Mouse (Mus musculus): ENCODE results near the gene Capns2.

Capns2 gene

DNA sequence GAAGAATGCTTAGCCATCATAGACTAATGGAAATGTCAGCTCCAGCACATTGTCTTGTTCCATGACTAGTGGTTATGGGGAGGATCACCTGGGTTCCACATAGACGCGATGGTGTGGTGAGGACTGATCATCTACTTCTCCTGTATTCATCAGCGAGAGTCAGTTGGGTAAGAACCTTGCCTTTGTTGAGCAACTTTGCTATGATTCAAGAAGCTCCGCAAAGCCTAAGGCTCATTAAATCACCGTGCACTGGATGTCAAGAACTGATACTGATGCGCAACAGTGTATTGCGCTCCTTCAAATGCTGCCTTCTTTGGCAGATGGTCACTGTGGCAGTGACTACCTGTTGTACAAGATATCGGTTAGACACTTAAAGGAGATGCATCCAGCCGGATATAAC, 5.3 kb downstream of the Capns2 start:
- in situ Hi-C loops (cut with MboI) = no loop called here

DNA sequence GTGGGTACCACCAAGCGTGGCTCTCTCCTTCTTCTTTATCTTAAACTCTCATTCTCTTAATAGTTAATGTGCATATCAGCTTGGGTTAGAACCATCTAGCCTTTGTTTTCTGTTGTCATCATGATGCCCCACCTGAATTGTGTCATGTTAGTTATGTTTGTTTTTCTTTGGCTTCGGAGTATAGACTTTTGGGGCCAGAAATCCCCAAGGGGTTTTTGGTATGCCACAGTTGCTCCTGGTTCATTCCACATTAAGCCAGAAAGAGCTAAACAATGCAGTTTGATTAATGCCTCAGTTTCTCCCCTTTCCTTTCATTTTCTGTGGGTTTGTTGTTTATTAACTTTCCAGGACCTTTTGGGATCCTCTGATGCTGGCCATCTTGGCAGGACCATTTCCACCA, 7.2 kb downstream of the Capns2 start:
- in situ Hi-C loops (cut with MboI) = no loop called here

DNA sequence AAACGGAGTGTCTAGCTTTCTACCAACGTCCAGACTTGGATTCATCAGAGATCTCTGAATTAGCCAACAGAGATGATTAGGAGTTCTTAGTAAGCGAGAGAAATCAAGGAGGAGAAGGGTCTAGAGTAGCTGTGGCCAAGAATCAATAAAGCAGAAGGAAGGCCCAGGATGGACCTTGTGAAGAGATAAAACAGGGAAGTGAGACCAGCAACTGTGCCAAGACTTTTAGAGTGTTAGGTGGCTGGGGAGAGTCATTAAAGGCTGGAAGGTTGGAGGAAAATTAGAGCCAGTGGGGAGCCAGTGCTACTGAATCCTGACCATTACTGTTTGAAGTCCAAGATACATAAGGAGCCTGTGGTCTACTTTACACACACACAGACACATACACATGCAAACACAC, 10.3 kb downstream of the Capns2 start:
- in situ Hi-C loops (cut with MboI) = no loop called here

DNA sequence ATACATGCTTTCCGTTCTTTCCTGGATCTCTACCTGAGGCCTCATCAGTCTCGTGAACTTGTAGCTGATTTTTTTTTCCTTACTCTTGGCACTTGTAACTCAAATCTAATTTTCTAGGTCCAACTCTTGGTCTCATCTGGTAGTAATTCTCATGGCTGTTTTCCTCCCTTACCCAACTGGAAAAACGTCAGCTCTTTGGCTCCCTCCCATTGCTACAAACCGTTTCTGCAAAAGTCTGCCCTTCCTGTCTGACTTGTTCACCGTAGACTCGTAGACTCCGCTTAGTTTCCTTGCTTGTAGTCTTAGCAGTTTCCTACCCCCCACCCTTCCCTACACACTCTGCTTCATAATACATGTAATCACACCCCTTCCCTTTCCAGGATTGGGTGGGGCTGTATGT, 12.2 kb downstream of the Capns2 start:
- in situ Hi-C loops (cut with MboI) = no loop called here

DNA sequence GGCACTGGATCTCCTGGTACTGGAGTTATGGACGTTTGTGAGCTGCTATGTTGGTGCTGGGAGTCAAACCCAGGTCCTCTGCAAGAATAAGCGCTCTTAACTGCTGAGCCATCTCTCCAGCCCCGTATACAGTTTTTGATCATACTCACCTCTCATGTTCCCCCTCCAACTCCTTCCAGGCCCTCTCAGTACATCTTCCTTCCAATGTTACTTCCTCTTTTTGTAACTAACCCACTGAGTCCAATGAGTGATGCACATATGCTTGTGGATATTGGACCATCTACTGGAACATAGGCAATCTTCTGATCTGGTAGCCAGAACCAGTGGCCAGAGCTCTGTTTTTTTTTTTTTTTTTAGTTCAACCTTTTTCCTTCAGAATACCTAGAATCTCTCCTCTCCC, 14.9 kb downstream of the Capns2 start:
- in situ Hi-C loops (cut with MboI) = no loop called here

DNA sequence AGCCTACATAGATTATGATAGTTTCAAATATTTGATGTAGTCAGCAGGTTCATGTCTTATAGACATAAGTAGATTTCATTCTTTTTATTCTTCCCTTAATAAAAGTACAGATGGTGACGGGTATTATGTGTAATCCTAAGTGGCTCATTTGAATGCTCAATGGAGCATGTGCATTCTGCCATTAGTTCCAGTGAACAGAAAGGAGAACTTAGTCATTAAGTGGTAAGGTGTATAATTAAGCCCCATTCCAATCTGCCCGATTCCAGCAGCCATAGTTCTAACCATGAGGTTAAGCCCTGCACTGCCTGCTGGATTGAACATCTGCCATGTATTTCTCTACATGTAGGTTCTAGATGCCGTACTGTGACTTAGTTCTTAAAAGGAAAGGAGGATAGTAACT, 20.6 kb downstream of the Capns2 start:
- in situ Hi-C loops (cut with MboI) = no loop called here

DNA sequence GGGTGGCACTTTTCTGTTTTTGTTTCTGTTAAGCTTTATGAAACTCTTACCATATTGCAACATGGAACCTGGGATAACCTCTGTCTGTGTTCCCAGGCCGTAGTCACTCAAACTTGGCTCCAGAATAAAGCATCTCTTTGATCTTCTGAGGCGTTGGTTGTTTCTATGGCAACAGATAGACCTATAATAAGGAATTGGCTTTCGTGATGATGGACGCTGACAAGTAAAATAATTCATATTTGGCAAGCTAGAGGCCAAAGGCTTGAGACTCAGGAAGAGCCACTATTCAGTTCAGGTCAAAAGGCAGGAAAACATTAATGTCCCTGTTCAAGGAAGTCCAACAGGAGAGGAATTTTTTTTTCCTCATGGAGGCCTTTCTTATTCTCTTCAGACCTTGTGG, 27.8 kb downstream of the Capns2 start:
- in situ Hi-C loops (cut with MboI) = no loop called here

DNA sequence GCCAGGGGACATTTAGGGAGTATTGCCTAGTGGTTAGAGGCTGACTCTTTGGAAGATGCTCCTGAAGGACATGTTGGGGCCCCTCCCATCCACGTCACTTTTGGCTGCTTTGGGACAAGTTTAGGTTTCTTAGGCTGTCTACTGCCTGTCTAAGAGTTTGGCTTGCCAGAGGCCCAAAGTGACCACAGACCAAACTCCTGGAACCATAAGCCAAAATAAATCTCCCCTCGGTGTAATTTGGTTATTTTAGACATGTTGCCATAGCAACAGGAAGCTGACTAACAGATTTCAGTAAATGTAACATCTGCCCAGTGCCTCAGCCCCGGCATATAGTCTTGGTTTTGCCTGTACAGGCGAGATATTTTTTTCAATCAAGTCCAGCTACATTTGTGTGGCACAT, 36.8 kb downstream of the Capns2 start:
- in situ Hi-C loops (cut with MboI) = no loop called here

DNA sequence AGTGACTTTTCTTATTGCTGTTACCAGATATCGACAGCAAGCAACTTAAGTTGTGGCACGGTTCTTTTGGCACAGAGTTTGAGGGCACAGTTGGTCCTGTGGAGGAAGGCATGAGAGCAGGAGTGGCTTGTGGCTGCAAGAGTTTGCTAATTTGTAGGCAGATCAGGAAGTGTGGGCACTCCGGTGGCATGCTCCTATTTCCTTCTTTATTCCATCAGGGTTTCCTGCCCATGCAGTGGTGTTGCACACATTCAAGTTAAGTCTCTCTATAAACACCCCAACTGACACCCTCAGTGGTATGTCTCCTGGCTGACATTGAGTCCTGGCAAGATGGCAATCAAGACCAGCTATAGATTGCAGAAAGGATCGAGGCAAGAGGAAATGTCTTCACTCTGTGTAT, 47.9 kb downstream of the Capns2 start:
- in situ Hi-C loops (cut with MboI) = no loop called here

DNA sequence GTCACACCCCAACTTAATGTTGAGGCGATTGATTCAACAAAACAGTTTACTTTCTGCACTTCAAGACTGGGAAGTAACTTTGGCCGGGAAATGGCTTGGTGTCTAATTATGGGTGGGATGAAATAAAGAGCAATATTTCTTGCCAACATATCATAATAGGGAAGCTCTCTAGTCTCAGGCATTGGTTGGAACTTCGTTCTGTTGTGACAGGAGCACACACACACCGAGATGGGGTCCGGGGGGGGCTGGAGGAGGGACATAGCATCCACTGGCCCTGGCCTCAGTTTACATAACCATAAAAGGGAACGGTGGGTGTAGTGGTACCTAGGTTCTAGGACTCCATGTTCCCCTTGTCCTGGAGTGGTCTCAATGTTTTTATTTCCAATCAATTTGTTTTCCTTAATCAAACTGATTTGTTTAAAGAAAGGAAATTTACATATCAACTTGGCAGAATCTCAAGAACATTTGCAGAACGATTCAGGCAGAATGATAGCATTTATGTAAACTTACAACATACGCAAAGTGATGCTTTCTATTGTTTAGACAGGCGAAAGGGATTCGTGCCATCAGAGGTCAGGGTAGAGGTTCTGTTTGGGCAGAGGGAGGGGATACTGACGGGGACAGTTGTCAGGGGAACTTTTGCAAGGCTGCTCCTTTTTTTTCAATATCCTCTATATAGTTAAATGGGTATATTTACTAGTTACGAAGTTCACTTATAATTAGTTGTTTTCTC, 49.6 kb downstream of the Capns2 start:
- in situ Hi-C loops (cut with MboI) = no loop called here

Data from mature B cell (primary cell).